Mouse (Mus musculus) heart, embryonic 14.5 days (tissue): ENCODE results near the gene Abcc2. TPM values are rescaled to one million over a fixed set of nuclear protein-coding genes. Genes with fewer than 3 reads are reported as not detected.

Experiments used
- ATAC-seq: fragments of 200-750 bp; cut with Nextera tagmentation; 2 replicates; pipeline ENCODE4 v1.8.0; 2017; ENCODE audit warnings: low read depth, moderate TSS enrichment; ENCODE audit not compliant: insufficient number of reproducible peaks, insufficient read depth, low FRiP score
- H3K27ac ChIP-seq, 2 experiments: fragments of 200-500 bp in 1 of 2; fragments of 300-500 bp in 1 of 2; sonication (generic) in 1 of 2; replicated peaks in 1 of 2; 2 replicates each; pipeline ENCODE4 v1.5.1; 2012 to 2014; ENCODE audit warnings: low read depth in 2 of 2, low read length in 2 of 2, control low read depth in 1 of 2, mild to moderate bottlenecking in 1 of 2, mixed read lengths in 1 of 2; ENCODE audit not compliant: control insufficient read depth in 1 of 2, insufficient read depth in 1 of 2
- H3K27me3 ChIP-seq: fragments of 300-500 bp; sonication (generic); 2 replicates; pipeline ENCODE4 v1.6.1; 2014; ENCODE audit warnings: mild to moderate bottlenecking, low read length, control low read depth; ENCODE audit not compliant: control insufficient read depth, insufficient read depth
- H3K36me3 ChIP-seq: fragments of 300-500 bp; sonication (generic); 2 replicates; pipeline ENCODE4 v1.6.1; 2014; ENCODE audit warnings: mild to moderate bottlenecking, control low read depth, low read length, mixed read lengths; ENCODE audit not compliant: control insufficient read depth, insufficient read depth
- H3K4me1 ChIP-seq, 2 experiments: fragments of 200-500 bp in 1 of 2; fragments of 300-500 bp in 1 of 2; sonication (generic) in 1 of 2; 2 replicates each; pipeline ENCODE4 v1.6.1; 2012 to 2014; ENCODE audit warnings: low read length in 2 of 2, control low read depth in 1 of 2, mixed read lengths in 1 of 2; ENCODE audit not compliant: control insufficient read depth in 2 of 2, insufficient read depth in 2 of 2
- H3K4me2 ChIP-seq: fragments of 300-500 bp; sonication (generic); 2 replicates; pipeline ENCODE4 v1.6.1; 2014; ENCODE audit warnings: mild to moderate bottlenecking, low read length
- H3K4me3 ChIP-seq, 2 experiments: fragments of 200-500 bp in 1 of 2; fragments of 300-500 bp in 1 of 2; sonication (generic) in 1 of 2; 2 replicates each; pipeline ENCODE4 v1.5.1; 2012 to 2014; ENCODE audit warnings: low read length in 2 of 2, mild to moderate bottlenecking in 2 of 2, control low read depth in 1 of 2, low read depth in 1 of 2, moderate library complexity in 1 of 2; ENCODE audit not compliant: control insufficient read depth in 1 of 2, insufficient read depth in 1 of 2
- H3K9ac ChIP-seq: fragments of 300-500 bp; sonication (generic); 2 replicates; pipeline ENCODE4 v1.6.1; 2014; ENCODE audit warnings: mild to moderate bottlenecking, low read length
- H3K9me3 ChIP-seq: fragments of 300-500 bp; sonication (generic); 2 replicates; pipeline ENCODE4 v1.6.1; 2016; ENCODE audit warnings: low read length, control low read depth; ENCODE audit not compliant: control insufficient read depth
- WGBS: fragments of 180-500 bp; shearing (Covaris S2); extraction: QIAGEN DNeasy Blood & Tissue Kit; methylation state at CpG from one replicate; pipeline ENCODE4 v1.1.7; 2014; 5-methylcytosine and 5-hydroxymethylcytosine counted together
- polyA plus RNA-seq: library from polyadenylated mRNA; unstranded; fragments of >200 nt; fragmentation: Nextera tagmentation; extraction: Ambion mirVana; gene quantifications from 2 replicates; pipeline ENCODE4 v1.2.1, GENCODE M21; 2014

The Abcc2 gene
- polyA plus RNA-seq = 0.03 TPM in 2 replicates

GRCm38 (mm10) chr19:43781980-43782379 is at the start of gene Abcc2:
Gene Abcc2 (plus strand): TSS chr19:43782192.
- H3K9me3 ChIP-seq = no peaks in the 10 kb centered on the region
- no peak within 1 kb of the TSS for H3K9ac ChIP-seq
- H3K4me1 ChIP-seq = no peaks in the 10 kb centered on the region
- H3K4me2 ChIP-seq = no peak within 1 kb of the TSS
- WGBS = 78% methylated on average over 3 of the region's 3 CpGs
- no peak within 1 kb of the TSS for H3K27ac ChIP-seq
- no peaks in the 10 kb centered on the region for H3K27me3 ChIP-seq
- no peak within 1 kb of the TSS for H3K4me3 ChIP-seq
- no peaks in the 10 kb centered on the region for H3K36me3 ChIP-seq
- ATAC-seq = no peak

GRCm38 (mm10) chr19:43738409-43738808 is 43.6 kb upstream of the Abcc2 start:
- Histone ChIP-seq H3K27ac (no peak overlapping the region), H3K9me3 (no peaks in the 10 kb centered on the region), H3K36me3 (peaks cover 92% of the 10 kb centered on the region), H3K9ac (no peak overlapping the region), H3K4me1 (no peaks in the 10 kb centered on the region), H3K4me3 (no peak overlapping the region), H3K27me3 (no peaks in the 10 kb centered on the region), H3K4me2 (no peak overlapping the region)
- ATAC-seq = no peak
- 93% methylated on average over 10 of the region's 10 CpGs for WGBS

- Histone ChIP-seq H3K9ac (no peak overlapping the region), H3K4me1 (peaks cover 2 to 3% of the 10 kb centered on the region in 2 experiments; a peak in 1 of 4 replicates), H3K4me3 (no peak overlapping the region), H3K27me3 (no peaks in the 10 kb centered on the region), H3K27ac (no peak overlapping the region), H3K36me3 (peaks cover 96% of the 10 kb centered on the region), H3K9me3 (no peaks in the 10 kb centered on the region), H3K4me2 (no peak overlapping the region)
- WGBS = 88% methylated on average over 7 of the region's 7 CpGs
- ATAC-seq = no peak
These were observed 38.6 kb upstream of the Abcc2 start for GRCm38 (mm10) chr19:43743401-43743800.

- WGBS = 69% methylated on average over 3 of the region's 3 CpGs
- Histone ChIP-seq H3K27ac (no peak overlapping the region), H3K4me1 (peaks cover 3 to 4% of the 10 kb centered on the region in 2 experiments; a peak in 1 of 4 replicates), H3K4me3 (no peak overlapping the region), H3K36me3 (peaks cover 96% of the 10 kb centered on the region), H3K9me3 (no peaks in the 10 kb centered on the region), H3K9ac (no peak overlapping the region), H3K4me2 (no peak overlapping the region), H3K27me3 (no peaks in the 10 kb centered on the region)
- ATAC-seq = no peak
These were observed 36.3 kb upstream of the Abcc2 start for GRCm38 (mm10) chr19:43745740-43746139.

- ATAC-seq = no peak
- H3K4me1 ChIP-seq = peaks cover 3 to 4% of the 10 kb centered on the region in 2 experiments; a peak in 1 of 4 replicates
- WGBS = 65% methylated on average over 4 of the region's 4 CpGs
- no peak overlapping the region for H3K9ac ChIP-seq
- no peaks in the 10 kb centered on the region for H3K27me3 ChIP-seq
- no peaks in the 10 kb centered on the region for H3K9me3 ChIP-seq
- H3K27ac ChIP-seq = no peak overlapping the region
- peaks cover 81% of the 10 kb centered on the region for H3K36me3 ChIP-seq
- H3K4me2 ChIP-seq = no peak overlapping the region
- H3K4me3 ChIP-seq = no peak overlapping the region
These were observed 34.1 kb upstream of the Abcc2 start for GRCm38 (mm10) chr19:43747877-43748276.

- Histone ChIP-seq H3K27me3 (no peaks in the 10 kb centered on the region), H3K9ac (no peak overlapping the region), H3K4me3 (no peak overlapping the region), H3K4me1 (peaks cover 4 to 8% of the 10 kb centered on the region in 2 experiments; a peak in 2 of 4 replicates), H3K27ac (no peak overlapping the region), H3K9me3 (no peaks in the 10 kb centered on the region), H3K36me3 (peaks cover 63% of the 10 kb centered on the region), H3K4me2 (no peak overlapping the region)
- ATAC-seq = no peak
- 95% methylated on average over 2 of the region's 2 CpGs for WGBS
These were observed 32.0 kb upstream of the Abcc2 start for GRCm38 (mm10) chr19:43750008-43750407.

GRCm38 (mm10) chr19:43752489-43753225 is 29.3 kb upstream of the Abcc2 start, which contains the start of the genes Cutc and Cox15:
Gene Cutc (plus strand): TSS chr19:43752996.
Gene Cox15 (minus strand): TSS chr19:43753000.
- Histone ChIP-seq H3K27ac (peak within 1 kb of the TSS; percentile 94 to 97), H3K4me1 (peaks cover 4 to 8% of the 10 kb centered on the region in 2 experiments; a peak in 2 of 4 replicates), H3K27me3 (no peaks in the 10 kb centered on the region), H3K9ac (peak within 1 kb of the TSS; percentile 89), H3K9me3 (no peaks in the 10 kb centered on the region), H3K4me3 (peak within 1 kb of the TSS; percentile 73 to 76), H3K4me2 (peak within 1 kb of the TSS; percentile 73), H3K36me3 (peaks cover 37% of the 10 kb centered on the region)
- peak; percentile 84 for ATAC-seq
- WGBS = under 1% methylated on average over 62 of the region's 62 CpGs
